Mouse (Mus musculus): Measurements from ENCODE around the gene Sorcs2. TPM values are rescaled to one million over a fixed set of nuclear protein-coding genes. Genes with fewer than 3 reads are reported as not detected.

Sorcs2 gene
- polyA plus RNA-seq, 1 experiment from 2014 or later, result 11.1 TPM

- H3K4me3 ChIP-seq (ENCODE audit: low read depth, low read length), result no peak overlapping the region
- H3K4me2 ChIP-seq (ENCODE audit: low read depth, low read length), result no peak overlapping the region
- no peaks in the 10 kb centered on the region for H3K4me1 ChIP-seq (ENCODE audit: control insufficient read depth, insufficient read depth, low read length)
- no peaks in the 10 kb centered on the region for H3K36me3 ChIP-seq (ENCODE audit: control insufficient read depth, insufficient read depth, low read length)
- no peak overlapping the region for H3K9ac ChIP-seq (replicated peaks; ENCODE audit: low read depth, low read length)
- no peaks in the 10 kb centered on the region for H3K9me3 ChIP-seq (ENCODE audit: control insufficient read depth, low read length)
- H3K27me3 ChIP-seq (ENCODE audit: control insufficient read depth, insufficient read depth, low read length), result no peaks in the 10 kb centered on the region
- no peak overlapping the region for H3K27ac ChIP-seq (ENCODE audit: low read depth, low read length)
- ATAC-seq (ENCODE audit: low read depth), result no peak
- 32% methylated on average over 11 of the region's 11 CpGs for WGBS
Measured at GRCm38 (mm10) chr5:36427831-36428230, 29.9 kb upstream of the Sorcs2 start.

GRCm38 (mm10) chr5:36426404-36426803, 28.5 kb upstream of the Sorcs2 start:
- H3K4me2 ChIP-seq (ENCODE audit: low read depth, low read length), result no peak overlapping the region
- H3K4me1 ChIP-seq (ENCODE audit: control insufficient read depth, insufficient read depth, low read length), result no peaks in the 10 kb centered on the region
- H3K9ac ChIP-seq (replicated peaks; ENCODE audit: low read depth, low read length), result no peak overlapping the region
- no peak overlapping the region for H3K4me3 ChIP-seq (ENCODE audit: low read depth, low read length)
- 81% methylated on average over 5 of the region's 5 CpGs for WGBS
- H3K36me3 ChIP-seq (ENCODE audit: control insufficient read depth, insufficient read depth, low read length), result no peaks in the 10 kb centered on the region
- H3K9me3 ChIP-seq (ENCODE audit: control insufficient read depth, low read length), result no peaks in the 10 kb centered on the region
- H3K27ac ChIP-seq (ENCODE audit: low read depth, low read length), result no peak overlapping the region
- no peak for ATAC-seq (ENCODE audit: low read depth)
- H3K27me3 ChIP-seq (ENCODE audit: control insufficient read depth, insufficient read depth, low read length), result no peaks in the 10 kb centered on the region

DNA sequence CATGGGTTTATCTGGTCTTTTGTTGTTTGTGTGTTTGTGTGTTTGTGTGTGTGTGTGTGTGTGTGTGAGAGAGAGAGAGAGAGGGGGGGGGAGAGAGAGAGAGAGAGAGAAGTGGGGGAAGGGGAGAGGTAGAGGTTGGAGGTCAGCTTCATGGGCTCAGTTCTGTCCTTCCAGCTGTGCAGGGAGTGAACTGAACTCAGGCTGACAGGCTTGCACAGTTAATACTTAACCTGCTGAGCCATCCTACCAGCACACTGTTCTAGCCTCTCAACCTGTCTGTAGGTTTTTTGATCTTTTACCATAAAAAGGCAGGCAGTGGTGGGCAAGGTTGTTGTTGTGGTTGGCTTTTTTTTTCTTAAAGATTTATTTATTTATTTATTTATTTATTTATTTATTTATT, 26.7 kb upstream of the Sorcs2 start:
- Histone ChIP-seq H3K27ac (ENCODE audit: low read depth, low read length) (no peak overlapping the region), H3K27me3 (ENCODE audit: control insufficient read depth, insufficient read depth, low read length) (no peaks in the 10 kb centered on the region), H3K9me3 (ENCODE audit: control insufficient read depth, low read length) (no peaks in the 10 kb centered on the region), H3K4me2 (ENCODE audit: low read depth, low read length) (no peak overlapping the region), H3K4me1 (ENCODE audit: control insufficient read depth, insufficient read depth, low read length) (no peaks in the 10 kb centered on the region), H3K36me3 (ENCODE audit: control insufficient read depth, insufficient read depth, low read length) (no peaks in the 10 kb centered on the region), H3K9ac (replicated peaks; ENCODE audit: low read depth, low read length) (no peak overlapping the region), H3K4me3 (ENCODE audit: low read depth, low read length) (no peak overlapping the region)
- no peak for ATAC-seq (ENCODE audit: low read depth)

- ATAC-seq (ENCODE audit: low read depth), result no peak
Measured at GRCm38 (mm10) chr5:36422689-36423088, 24.8 kb upstream of the Sorcs2 start.

DNA sequence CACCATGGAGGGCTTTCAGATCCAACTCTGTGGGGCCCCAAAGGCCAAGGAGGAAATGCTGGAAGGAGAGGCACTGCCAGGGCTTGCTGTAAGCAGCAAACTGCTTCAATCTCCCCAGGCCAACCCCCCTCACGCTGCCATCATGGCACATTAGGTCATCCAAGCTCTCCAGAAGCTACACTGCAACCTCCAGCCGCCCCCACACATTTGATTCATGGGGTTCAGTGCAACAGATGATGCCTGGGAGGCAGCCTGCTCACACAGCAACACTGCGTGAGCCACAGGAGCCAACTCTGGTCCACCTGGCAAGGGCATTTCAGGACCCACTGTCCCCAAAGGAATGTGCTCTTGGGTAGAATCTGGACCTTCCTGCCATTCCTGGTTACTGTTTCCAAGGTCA, 21.9 kb upstream of the Sorcs2 start:
- 74% methylated on average over 3 of the region's 3 CpGs for WGBS
- H3K4me3 ChIP-seq (ENCODE audit: low read depth, low read length), result no peak overlapping the region
- no peaks in the 10 kb centered on the region for H3K36me3 ChIP-seq (ENCODE audit: control insufficient read depth, insufficient read depth, low read length)
- H3K4me2 ChIP-seq (ENCODE audit: low read depth, low read length), result no peak overlapping the region
- H3K27me3 ChIP-seq (ENCODE audit: control insufficient read depth, insufficient read depth, low read length), result no peaks in the 10 kb centered on the region
- no peak for ATAC-seq (ENCODE audit: low read depth)
- H3K27ac ChIP-seq (ENCODE audit: low read depth, low read length), result no peak overlapping the region
- no peak overlapping the region for H3K9ac ChIP-seq (replicated peaks; ENCODE audit: low read depth, low read length)
- no peaks in the 10 kb centered on the region for H3K4me1 ChIP-seq (ENCODE audit: control insufficient read depth, insufficient read depth, low read length)
- no peaks in the 10 kb centered on the region for H3K9me3 ChIP-seq (ENCODE audit: control insufficient read depth, low read length)

More at GRCm38 (mm10) chr5:36422689-36423088, 24.8 kb upstream of the Sorcs2 start:
- H3K4me2 ChIP-seq (ENCODE audit: low read depth, low read length), result no peak overlapping the region
- no peak overlapping the region for H3K27ac ChIP-seq (ENCODE audit: low read depth, low read length)
- no peaks in the 10 kb centered on the region for H3K27me3 ChIP-seq (ENCODE audit: control insufficient read depth, insufficient read depth, low read length)
- H3K9ac ChIP-seq (replicated peaks; ENCODE audit: low read depth, low read length), result no peak overlapping the region
- H3K4me3 ChIP-seq (ENCODE audit: low read depth, low read length), result no peak overlapping the region
- H3K4me1 ChIP-seq (ENCODE audit: control insufficient read depth, insufficient read depth, low read length), result no peaks in the 10 kb centered on the region
- no peaks in the 10 kb centered on the region for H3K9me3 ChIP-seq (ENCODE audit: control insufficient read depth, low read length)
- H3K36me3 ChIP-seq (ENCODE audit: control insufficient read depth, insufficient read depth, low read length), result no peaks in the 10 kb centered on the region

- H3K4me2 ChIP-seq (ENCODE audit: low read depth, low read length), result no peak overlapping the region
- 77% methylated on average over 6 of the region's 6 CpGs for WGBS
- H3K27ac ChIP-seq (ENCODE audit: low read depth, low read length), result no peak overlapping the region
- H3K9ac ChIP-seq (replicated peaks; ENCODE audit: low read depth, low read length), result no peak overlapping the region
- H3K36me3 ChIP-seq (ENCODE audit: control insufficient read depth, insufficient read depth, low read length), result no peaks in the 10 kb centered on the region
- ATAC-seq (ENCODE audit: low read depth), result no peak
- no peaks in the 10 kb centered on the region for H3K9me3 ChIP-seq (ENCODE audit: control insufficient read depth, low read length)
- H3K4me3 ChIP-seq (ENCODE audit: low read depth, low read length), result no peak overlapping the region
- no peaks in the 10 kb centered on the region for H3K4me1 ChIP-seq (ENCODE audit: control insufficient read depth, insufficient read depth, low read length)
- H3K27me3 ChIP-seq (ENCODE audit: control insufficient read depth, insufficient read depth, low read length), result no peaks in the 10 kb centered on the region
Measured at GRCm38 (mm10) chr5:36414712-36415331, 16.9 kb upstream of the Sorcs2 start.

DNA sequence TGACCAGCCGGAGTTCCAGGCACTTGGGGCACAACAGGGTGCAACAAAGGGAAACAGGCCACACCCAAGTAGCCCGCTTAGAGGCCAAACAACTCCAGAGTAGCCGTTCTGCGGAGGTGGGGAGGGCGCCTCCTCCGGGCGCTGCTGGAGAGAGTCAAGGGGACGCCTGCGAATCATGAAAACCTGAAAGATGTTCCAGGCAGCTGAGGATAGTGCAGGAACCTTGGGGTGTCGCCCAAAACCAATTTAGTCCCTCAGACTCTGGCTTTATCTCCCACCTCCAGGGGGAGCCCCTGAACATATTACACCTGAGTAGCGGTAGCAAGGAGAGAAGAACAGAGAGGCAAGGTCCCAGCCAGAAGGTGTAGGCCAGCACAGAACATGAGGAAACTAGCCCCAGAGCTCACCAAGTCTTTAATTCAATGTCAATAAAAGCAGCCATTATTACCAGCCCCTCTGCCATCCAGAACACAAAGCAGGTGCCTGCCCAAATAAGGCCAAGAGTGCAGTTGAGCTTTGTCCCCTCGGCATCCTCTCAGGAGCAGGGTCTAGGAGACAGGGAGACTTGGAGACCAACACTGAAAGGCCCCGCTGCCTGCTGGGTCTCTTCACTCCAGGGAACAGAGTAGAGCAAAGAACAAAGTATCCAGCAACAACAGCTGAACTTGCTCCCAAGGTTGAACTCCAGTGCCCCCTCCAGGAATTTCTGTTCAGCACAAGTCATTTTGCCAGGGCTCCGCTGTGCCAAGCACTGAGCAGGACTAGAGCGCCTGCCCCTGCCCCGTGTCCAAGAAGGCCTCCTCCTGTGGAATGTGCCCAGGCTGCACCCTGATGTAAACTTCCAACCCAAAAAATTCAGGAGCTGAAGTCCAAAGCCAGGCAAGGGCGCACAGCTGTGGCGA, 775 bp upstream of the Sorcs2 start:
- no peak overlapping the region for H3K27ac ChIP-seq (ENCODE audit: low read depth, low read length)
- WGBS, result 7% methylated on average over 18 of the region's 18 CpGs
- no peak for ATAC-seq (ENCODE audit: low read depth)
- no peaks in the 10 kb centered on the region for H3K36me3 ChIP-seq (ENCODE audit: control insufficient read depth, insufficient read depth, low read length)
- no peak overlapping the region for H3K4me2 ChIP-seq (ENCODE audit: low read depth, low read length)
- no peak overlapping the region for H3K9ac ChIP-seq (replicated peaks; ENCODE audit: low read depth, low read length)
- peaks cover 3% of the 10 kb centered on the region; the same call in 1 of the 2 replicates for H3K27me3 ChIP-seq (ENCODE audit: control insufficient read depth, insufficient read depth, low read length)
- H3K4me1 ChIP-seq (ENCODE audit: control insufficient read depth, insufficient read depth, low read length), result peaks cover 4% of the 10 kb centered on the region; the same call in 1 of the 2 replicates
- H3K4me3 ChIP-seq (ENCODE audit: low read depth, low read length), result no peak overlapping the region
- no peaks in the 10 kb centered on the region for H3K9me3 ChIP-seq (ENCODE audit: control insufficient read depth, low read length)

- Histone ChIP-seq H3K4me3 (ENCODE audit: low read depth, low read length) (peak overlapping the region; percentile 83), H3K36me3 (ENCODE audit: control insufficient read depth, insufficient read depth, low read length) (no peaks in the 10 kb centered on the region), H3K27ac (ENCODE audit: low read depth, low read length) (no peak overlapping the region), H3K4me2 (ENCODE audit: low read depth, low read length) (peak overlapping the region; percentile 100), H3K9ac (replicated peaks; ENCODE audit: low read depth, low read length) (peak overlapping the region; percentile 81), H3K4me1 (ENCODE audit: control insufficient read depth, insufficient read depth, low read length) (peaks cover 4% of the 10 kb centered on the region; the same call in 1 of the 2 replicates), H3K27me3 (ENCODE audit: control insufficient read depth, insufficient read depth, low read length) (peaks cover 3% of the 10 kb centered on the region; the same call in 1 of the 2 replicates), H3K9me3 (ENCODE audit: control insufficient read depth, low read length) (no peaks in the 10 kb centered on the region)
- WGBS, result under 1% methylated on average over 36 of the region's 36 CpGs
- ATAC-seq (ENCODE audit: low read depth), result peak; percentile 33
Measured at GRCm38 (mm10) chr5:36397384-36397759, 567 bp downstream of the Sorcs2 start.
